9 mouse cellular contexts compared by ENCODE assay signal in genomic region chr5:131824197-131824991, GRCm38 (mm10).
A peak's percentile ranks its signal among the peaks of the same experiment; 100 is the strongest.
DNase-seq lines count a peak whose midpoint lies in the region; ATAC-seq lines count a peak whose summit lies in the region.
"Had no signal": no experiment of that assay in that cellular context is flagged by ENCODE, and none has a peak within 500 bp of the region (broad histone marks: within the 10 kb centered on the region; RNA-seq: fewer than 3 reads in every experiment).

No protein-coding gene starts in this region.

- no peak for DNase-seq in embryonic facial prominence, embryonic 11.5 days (ENCODE audit: low spot score)
- DNase-seq in embryonic facial prominence, embryonic 10.5 days (ENCODE audit: low spot score) = no peak
- DNase-seq in cerebellum, adult 11-12 months = peak; percentile 74
- peak; percentile 60 for DNase-seq in mesoderm, embryonic 11.5 days (ENCODE audit: low read depth, low spot score)
- DNase-seq in heart, adult 18-20 months = no peak
- no peak for DNase-seq in adrenal gland, postnatal 4 days (ENCODE audit: low spot score in 2 of 2)
- DNase-seq in testis, postnatal 10 days (ENCODE audit: low spot score) = no peak

- H3K4me3 ChIP-seq in embryonic facial prominence, embryonic 11.5 days (ENCODE audit: low read depth, low read length) = no peak overlapping the region
- no peak overlapping the region for H3K4me3 ChIP-seq in embryonic facial prominence, embryonic 10.5 days
- no peak overlapping the region for H3K4me3 ChIP-seq in forebrain, embryonic 16.5 days (replicated peaks; ENCODE audit: low read length)
- H3K4me3 ChIP-seq: limb, embryonic 13.5 days had no signal

- H3K36me3 ChIP-seq in embryonic facial prominence, embryonic 11.5 days (replicated peaks; ENCODE audit: control insufficient read depth, insufficient read depth, low read depth, low read length) = no peaks in the 10 kb centered on the region
- H3K36me3 ChIP-seq in embryonic facial prominence, embryonic 10.5 days (replicated peaks) = no peaks in the 10 kb centered on the region
- H3K36me3 ChIP-seq in forebrain, embryonic 16.5 days (ENCODE audit: control insufficient read depth, insufficient read depth) = no peaks in the 10 kb centered on the region

- ATAC-seq in embryonic facial prominence, embryonic 11.5 days (replicated peaks; ENCODE audit: insufficient number of reproducible peaks, low FRiP score, low TSS enrichment, low read depth) = 0 out of 2 replicates have a peak, but pooled peaks have one; percentile 18
- peak; percentile 95 for ATAC-seq in forebrain, embryonic 16.5 days

- no peak overlapping the region for H3K9ac ChIP-seq in embryonic facial prominence, embryonic 11.5 days (replicated peaks; ENCODE audit: low read length)
- H3K9ac ChIP-seq in forebrain, embryonic 16.5 days (replicated peaks; ENCODE audit: low read depth, low read length) = no peak overlapping the region
- H3K9ac ChIP-seq: limb, embryonic 13.5 days had no signal

- H3K4me1 ChIP-seq in embryonic facial prominence, embryonic 11.5 days (ENCODE audit: control insufficient read depth, insufficient read depth, low read length) = no peaks in the 10 kb centered on the region
- peaks cover 25% of the 10 kb centered on the region for H3K4me1 ChIP-seq in embryonic facial prominence, embryonic 10.5 days
- H3K4me1 ChIP-seq in forebrain, embryonic 16.5 days (replicated peaks; ENCODE audit: control insufficient read depth, insufficient read depth, low read length) = peaks cover 48% of the 10 kb centered on the region

- 23% methylated on average over 11 of the region's 11 CpGs for WGBS in embryonic facial prominence, embryonic 11.5 days
- 24% methylated on average over 11 of the region's 11 CpGs for WGBS in embryonic facial prominence, embryonic 10.5 days
- 7% methylated on average over 11 of the region's 11 CpGs for WGBS in forebrain, embryonic 16.5 days

- no peak overlapping the region for H3K4me2 ChIP-seq in embryonic facial prominence, embryonic 11.5 days (ENCODE audit: low read depth, low read length)
- H3K4me2 ChIP-seq in forebrain, embryonic 16.5 days (ENCODE audit: low read length) = no peak overlapping the region
- H3K4me2 ChIP-seq: limb, embryonic 13.5 days had no signal

- H3K9me3 ChIP-seq in embryonic facial prominence, embryonic 11.5 days (replicated peaks; ENCODE audit: control insufficient read depth, low read length) = no peaks in the 10 kb centered on the region
- no peaks in the 10 kb centered on the region for H3K9me3 ChIP-seq in embryonic facial prominence, embryonic 10.5 days
- no peaks in the 10 kb centered on the region for H3K9me3 ChIP-seq in forebrain, embryonic 16.5 days (ENCODE audit: control insufficient read depth, low read length)
- H3K9me3 ChIP-seq: limb, embryonic 13.5 days had no signal

- no peak overlapping the region for H3K27ac ChIP-seq in embryonic facial prominence, embryonic 11.5 days (replicated peaks; ENCODE audit: low read depth, low read length)
- H3K27ac ChIP-seq in embryonic facial prominence, embryonic 10.5 days (replicated peaks) = no peak overlapping the region
- peak overlapping the region; percentile 83 for H3K27ac ChIP-seq in forebrain, embryonic 16.5 days (ENCODE audit: low read length)
- H3K27ac ChIP-seq: limb, embryonic 13.5 days had no signal

- H3K27me3 ChIP-seq in embryonic facial prominence, embryonic 11.5 days (ENCODE audit: control insufficient read depth, insufficient read depth, low read length) = no peaks in the 10 kb centered on the region
- peaks cover 22% of the 10 kb centered on the region for H3K27me3 ChIP-seq in embryonic facial prominence, embryonic 10.5 days (replicated peaks; ENCODE audit: low read depth, poor library complexity, severe bottlenecking)
- H3K27me3 ChIP-seq in forebrain, embryonic 16.5 days (replicated peaks; ENCODE audit: control insufficient read depth, insufficient read depth, low read length) = no peaks in the 10 kb centered on the region

Comparison
In these comparisons a context has a peak if more than half of its experiments do, and no peak if none do; other contexts are left out.
1. DNase-seq: peak in cerebellum, adult 11-12 months (single experiment) and mesoderm, embryonic 11.5 days (single experiment); none in embryonic facial prominence, embryonic 11.5 days (single experiment), embryonic facial prominence, embryonic 10.5 days (single experiment), heart, adult 18-20 months (0 of 2), adrenal gland, postnatal 4 days (0 of 2) and testis, postnatal 10 days (single experiment).